Mouse (Mus musculus) embryonic fibroblast, embryonic 13.5 days (primary cell): ENCODE measurements at regions not wholly inside any gene's neighbourhood (a gene's known extent, or its start where the extent isn't known, plus 50 kb on each side); places are given as distances from the start of the nearest gene placed in this dataset.
A peak's percentile ranks its signal among the peaks of the same experiment; 100 is the strongest.
"Not testable (repeated sequence)": the region's sequence is repeated elsewhere in the genome, so short reads cannot be mapped to it uniquely, and the experiment has no call there.

Experiments
- CTCF ChIP-seq: IDR thresholded peaks from 2 replicates; pipeline ENCODE4 v1.5.1; 2011; ENCODE audit warnings: mild to moderate bottlenecking, control low read depth, low read length, moderate library complexity, borderline replicate concordance; ENCODE audit not compliant: insufficient read depth
- POLR2A ChIP-seq: IDR thresholded peaks from 2 replicates; pipeline ENCODE4 v1.6.1; 2011; ENCODE audit warnings: low read depth, mild to moderate bottlenecking, control low read depth, low read length, moderate library complexity

- not testable (repeated sequence) for TF ChIP-seq POLR2A
- 0 out of 2 replicates have a peak, but pooled peaks have one; percentile 13 for TF ChIP-seq CTCF
Measured at GRCm38 (mm10) chr13:61998803-61999202, 130.9 kb upstream of the Zfp808 start.
